In genomic region chr17:47811265-47811800, GRCm38 (mm10) we compare ENCODE assay signal across 24 mouse cellular contexts. TPM values are rescaled to one million over a fixed set of nuclear protein-coding genes. Genes with fewer than 3 reads are reported as not detected.
DNase-seq lines count a peak whose midpoint lies in the region; ATAC-seq and TF ChIP-seq lines count a peak whose summit lies in the region.
"Had no signal": no experiment of that assay in that cellular context is flagged by ENCODE, and none has a peak within 500 bp of the region (broad histone marks: within the 10 kb centered on the region; RNA-seq: fewer than 3 reads in every experiment).

No protein-coding gene starts in this region.

- no peak overlapping the region for H3K9ac ChIP-seq in hindbrain, postnatal 0 days (replicated peaks; ENCODE audit: low read length)
- H3K9ac ChIP-seq in neural tube, embryonic 11.5 days (ENCODE audit: low read length): no peak overlapping the region
- H3K9ac ChIP-seq in neural tube, embryonic 13.5 days: no peak overlapping the region
- no peak overlapping the region for H3K9ac ChIP-seq in liver, embryonic 11.5 days (ENCODE audit: low read depth, low read length)
- H3K9ac ChIP-seq: embryonic facial prominence, embryonic 12.5 days; heart, embryonic 15.5 days; hindbrain, embryonic 14.5 days; lung, embryonic 15.5 days; midbrain, embryonic 15.5 days had no signal

- intact Hi-C loops in heart, postnatal 14 days (cut with DNase I): no loop called here

- H3K27me3 ChIP-seq in hindbrain, embryonic 10.5 days (ENCODE audit: insufficient read depth, poor library complexity, severe bottlenecking): 0 out of 2 replicates have a peak, but pooled peaks cover 4% of the 10 kb centered on the region
- no peaks in the 10 kb centered on the region for H3K27me3 ChIP-seq in hindbrain, postnatal 0 days (ENCODE audit: insufficient read depth, low read length)
- no peaks in the 10 kb centered on the region for H3K27me3 ChIP-seq in neural tube, embryonic 11.5 days (ENCODE audit: control insufficient read depth, insufficient read depth, low read length)
- peaks cover 46% of the 10 kb centered on the region for H3K27me3 ChIP-seq in neural tube, embryonic 13.5 days
- no peaks in the 10 kb centered on the region; the same call in 1 of the 2 replicates for H3K27me3 ChIP-seq in liver, embryonic 11.5 days (replicated peaks; ENCODE audit: control insufficient read depth, insufficient read depth, low read length)
- H3K27me3 ChIP-seq: embryonic facial prominence, embryonic 12.5 days; heart, embryonic 15.5 days; lung, embryonic 15.5 days; midbrain, embryonic 15.5 days had no signal

- no peak overlapping the region for H3K4me2 ChIP-seq in hindbrain, postnatal 0 days (ENCODE audit: low read depth, low read length)
- H3K4me2 ChIP-seq in neural tube, embryonic 11.5 days (ENCODE audit: low read depth): no peak overlapping the region
- H3K4me2 ChIP-seq in neural tube, embryonic 13.5 days: no peak overlapping the region
- no peak overlapping the region for H3K4me2 ChIP-seq in liver, embryonic 11.5 days
- H3K4me2 ChIP-seq: embryonic facial prominence, embryonic 12.5 days; heart, embryonic 15.5 days; hindbrain, embryonic 14.5 days; lung, embryonic 15.5 days; midbrain, embryonic 15.5 days had no signal

- H3K9me3 ChIP-seq in hindbrain, embryonic 10.5 days: no peaks in the 10 kb centered on the region
- no peaks in the 10 kb centered on the region for H3K9me3 ChIP-seq in hindbrain, postnatal 0 days (ENCODE audit: low read length)
- no peaks in the 10 kb centered on the region for H3K9me3 ChIP-seq in neural tube, embryonic 11.5 days (ENCODE audit: control insufficient read depth, low read length)
- no peaks in the 10 kb centered on the region for H3K9me3 ChIP-seq in neural tube, embryonic 13.5 days
- no peaks in the 10 kb centered on the region for H3K9me3 ChIP-seq in liver, embryonic 11.5 days (ENCODE audit: control insufficient read depth, low read length)
- H3K9me3 ChIP-seq: embryonic facial prominence, embryonic 12.5 days; heart, embryonic 15.5 days; lung, embryonic 15.5 days; midbrain, embryonic 10.5 days; midbrain, embryonic 15.5 days had no signal

- H3K4me3 ChIP-seq in hindbrain, embryonic 10.5 days: no peak overlapping the region
- no peak overlapping the region for H3K4me3 ChIP-seq in hindbrain, postnatal 0 days (ENCODE audit: low read length)
- H3K4me3 ChIP-seq in neural tube, embryonic 11.5 days (ENCODE audit: low read depth, low read length): no peak overlapping the region
- H3K4me3 ChIP-seq in neural tube, embryonic 13.5 days: no peak overlapping the region
- H3K4me3 ChIP-seq in liver, embryonic 11.5 days (ENCODE audit: low read depth, low read length): no peak overlapping the region
- H3K4me3 ChIP-seq: embryonic facial prominence, embryonic 12.5 days; heart, embryonic 15.5 days; lung, embryonic 15.5 days; midbrain, embryonic 10.5 days; midbrain, embryonic 15.5 days had no signal

- no peak for ATAC-seq in hindbrain, postnatal 0 days
- ATAC-seq in neural tube, embryonic 11.5 days (ENCODE audit: insufficient read depth, low FRiP score, low TSS enrichment): peak; percentile 76; the same call in 1 of the 2 replicates
- ATAC-seq in neural tube, embryonic 13.5 days (ENCODE audit: low read depth): peak; percentile 41; the same call in 1 of the 2 replicates
- no peak for ATAC-seq in liver, embryonic 11.5 days (replicated peaks; ENCODE audit: low FRiP score)
- ATAC-seq: inflammation-experienced regulatory T-cells, adult 6 months; midbrain, embryonic 15.5 days had no signal

- 78% methylated on average over 15 of the region's 15 CpGs for WGBS in hindbrain, embryonic 10.5 days
- WGBS in hindbrain, postnatal 0 days: 69% methylated on average over 15 of the region's 15 CpGs
- WGBS in neural tube, embryonic 11.5 days: 28% methylated on average over 15 of the region's 15 CpGs
- 17% methylated on average over 15 of the region's 15 CpGs for WGBS in neural tube, embryonic 13.5 days
- 76% methylated on average over 15 of the region's 15 CpGs for WGBS in liver, embryonic 11.5 days

- no peak for DNase-seq in hindbrain, embryonic 10.5 days (ENCODE audit: low spot score)
- DNase-seq in hindbrain, postnatal 0 days (ENCODE audit: low spot score): no peak
- DNase-seq in neural tube, embryonic 11.5 days (ENCODE audit: low spot score): no peak
- no peak for DNase-seq in neural tube, embryonic 10.5 days (ENCODE audit: extremely low spot score, low spot score)
- DNase-seq in liver, embryonic 11.5 days (ENCODE audit: low spot score): no peak
- no peak for DNase-seq in heart, postnatal 14 days
- DNase-seq: adrenal gland, postnatal 25 days; B cell, adult 2 months; cerebellum, adult 18-20 months; cerebellum, postnatal 14 days; gastrocnemius, postnatal 14 days; heart, postnatal 4 days; kidney, adult 11 months; layer of hippocampus, postnatal 36 days; thymus, postnatal 4 days had no signal

- 0 out of 2 replicates have a peak overlapping the region, but pooled peaks have one; percentile 16 for H3K27ac ChIP-seq in hindbrain, embryonic 10.5 days
- H3K27ac ChIP-seq in hindbrain, postnatal 0 days: no peak overlapping the region
- H3K27ac ChIP-seq in neural tube, embryonic 11.5 days (ENCODE audit: low read depth, low read length): no peak overlapping the region
- H3K27ac ChIP-seq in neural tube, embryonic 13.5 days (replicated peaks): no peak overlapping the region
- H3K27ac ChIP-seq in liver, embryonic 11.5 days (ENCODE audit: low read depth, low read length): no peak overlapping the region
- H3K27ac ChIP-seq: embryonic facial prominence, embryonic 12.5 days; heart, embryonic 15.5 days; hindbrain, embryonic 14.5 days; lung, embryonic 15.5 days; midbrain, embryonic 10.5 days; midbrain, embryonic 15.5 days had no signal

- H3K36me3 ChIP-seq in hindbrain, embryonic 10.5 days: peaks cover 20% of the 10 kb centered on the region
- no peaks in the 10 kb centered on the region for H3K36me3 ChIP-seq in hindbrain, postnatal 0 days (ENCODE audit: insufficient read depth, low read length)
- no peaks in the 10 kb centered on the region for H3K36me3 ChIP-seq in neural tube, embryonic 11.5 days (ENCODE audit: control insufficient read depth, insufficient read depth, low read length)
- H3K36me3 ChIP-seq in neural tube, embryonic 13.5 days: no peaks in the 10 kb centered on the region
- H3K36me3 ChIP-seq in liver, embryonic 11.5 days (ENCODE audit: control insufficient read depth, insufficient read depth, low read length): no peaks in the 10 kb centered on the region
- H3K36me3 ChIP-seq: midbrain, embryonic 15.5 days had no signal

- no peak for TF ChIP-seq CTCF in hindbrain, postnatal 0 days (IDR thresholded peaks at IDR 0.05; ENCODE audit: low read depth)

- H3K4me1 ChIP-seq in hindbrain, embryonic 10.5 days (replicated peaks): peaks cover 60% of the 10 kb centered on the region
- 0 out of 2 replicates have a peak, but pooled peaks cover 8% of the 10 kb centered on the region for H3K4me1 ChIP-seq in hindbrain, postnatal 0 days (ENCODE audit: insufficient read depth, low read length)
- H3K4me1 ChIP-seq in neural tube, embryonic 11.5 days (ENCODE audit: control insufficient read depth, insufficient read depth, low read length): peaks cover 20% of the 10 kb centered on the region
- H3K4me1 ChIP-seq in neural tube, embryonic 13.5 days (replicated peaks): peaks cover 38% of the 10 kb centered on the region
- H3K4me1 ChIP-seq in liver, embryonic 11.5 days (replicated peaks; ENCODE audit: control insufficient read depth, insufficient read depth, low read length): peaks cover 8% of the 10 kb centered on the region

RNA-seq across cellular contexts. Expression of gene Mdfi, which starts 23.2 kb away (rescaled TPM):
- polyA plus RNA-seq in hindbrain, embryonic 10.5 days (2016; fragmentation: Nextera tagmentation; extraction: Ambion mirVana): 19.9 and 30.6 TPM in 2 replicates
- 14.7 and 38.7 TPM in 2 replicates for total RNA-seq in hindbrain, postnatal 0 days (2014; rRNA removed)
- 2.6 TPM in 2 replicates for polyA plus RNA-seq in hindbrain, postnatal 0 days (2015; fragmentation: Nextera tagmentation; extraction: Ambion mirVana)
- 43.4 and 50.3 TPM in 2 replicates for polyA plus RNA-seq in neural tube, embryonic 11.5 days (2014; fragmentation: Nextera tagmentation; extraction: Ambion mirVana)
- polyA plus RNA-seq in neural tube, embryonic 13.5 days (2015; fragmentation: Nextera tagmentation; extraction: Ambion mirVana): 3.6 and 4.7 TPM in 2 replicates
- polyA plus RNA-seq in liver, embryonic 11.5 days (2014; fragmentation: Nextera tagmentation; extraction: Ambion mirVana): 15.9 and 16.3 TPM in 2 replicates
- total RNA-seq in heart, postnatal 14 days (2021): 1 to 10 TPM; 2.8 to 3.9 TPM
- total RNA-seq: neutrophil, adult 5-6 weeks had no signal
- polyA plus RNA-seq: inflammation-experienced regulatory T-cells, adult 6 months had no signal

Comparison
In these comparisons a context has a peak if more than half of its experiments do, and no peak if none do; other contexts are left out.
1. ATAC-seq: peak in neural tube, embryonic 11.5 days (single experiment) and neural tube, embryonic 13.5 days (single experiment); none in hindbrain, postnatal 0 days (single experiment) and liver, embryonic 11.5 days (single experiment).